8 mouse cellular contexts compared by ENCODE assay signal in the genomic region with DNA sequence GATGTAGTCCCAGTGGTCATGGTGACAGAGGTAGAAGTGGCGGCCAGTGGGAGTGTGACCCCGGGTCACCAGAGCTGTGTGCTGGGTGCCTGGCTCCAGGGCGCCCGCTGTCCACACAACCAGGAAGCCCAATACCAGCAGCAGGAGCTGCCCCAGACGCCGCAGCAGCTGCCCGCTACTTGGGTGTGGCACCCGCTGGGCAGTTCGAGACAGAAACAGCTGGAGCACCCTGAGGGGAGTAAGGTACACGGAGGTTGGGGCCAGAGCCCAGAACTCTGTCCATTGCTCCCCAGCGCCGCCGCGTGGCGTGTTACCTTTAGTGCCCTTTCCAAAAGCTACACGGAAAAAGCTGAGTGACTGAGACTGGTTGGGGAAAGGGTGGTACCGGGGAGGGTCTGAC. TPM values are rescaled to one million over a fixed set of nuclear protein-coding genes. Genes with fewer than 3 reads are reported as not detected.
A peak's percentile ranks its signal among the peaks of the same experiment; 100 is the strongest.
DNase-seq lines count a peak whose midpoint lies in the region; ATAC-seq lines count a peak whose summit lies in the region.

No protein-coding gene starts in this region.

- no peak overlapping the region for H3K9ac ChIP-seq in kidney, embryonic 14.5 days (ENCODE audit: low read depth, low read length)
- no peak overlapping the region for H3K9ac ChIP-seq in liver, embryonic 15.5 days

- no peak for ATAC-seq in kidney, embryonic 14.5 days (ENCODE audit: low FRiP score, low TSS enrichment)
- no peak for ATAC-seq in liver, embryonic 15.5 days (ENCODE audit: insufficient read depth)

- no peaks in the 10 kb centered on the region for H3K36me3 ChIP-seq in kidney, embryonic 14.5 days (ENCODE audit: control insufficient read depth, insufficient read depth, low read length)
- no peaks in the 10 kb centered on the region for H3K36me3 ChIP-seq in liver, embryonic 15.5 days (replicated peaks)

- H3K4me2 ChIP-seq in kidney, embryonic 14.5 days (replicated peaks; ENCODE audit: low read depth, low read length), result no peak overlapping the region; the same call in 1 of the 2 replicates
- peak overlapping the region; percentile 29; the same call in 1 of the 2 replicates for H3K4me2 ChIP-seq in liver, embryonic 15.5 days

- no peaks in the 10 kb centered on the region for H3K4me1 ChIP-seq in kidney, embryonic 14.5 days (ENCODE audit: control insufficient read depth, insufficient read depth, low read length)
- H3K4me1 ChIP-seq in liver, embryonic 15.5 days (replicated peaks), result peaks cover 6% of the 10 kb centered on the region

- no peak overlapping the region for H3K27ac ChIP-seq in kidney, embryonic 14.5 days (ENCODE audit: low read depth, low read length)
- no peak overlapping the region for H3K27ac ChIP-seq in liver, embryonic 15.5 days (replicated peaks)

- WGBS in kidney, embryonic 14.5 days, result 32% methylated on average over 17 of the region's 17 CpGs
- WGBS in liver, embryonic 15.5 days (ENCODE audit: insufficient replicate concordance), result 20% methylated on average over 17 of the region's 17 CpGs

- DNase-seq in kidney, adult 18-20 months, result peak; percentile 50
- peak; percentile 66 for DNase-seq in adrenal gland, postnatal 14 days
- peak; percentile 26 to 37 for DNase-seq in heart, postnatal 10 days
- peak; percentile 46 to 79 for DNase-seq in spleen, postnatal 4 days (ENCODE audit: low spot score in 2 of 2)
- no peak for DNase-seq in cerebellum, postnatal 4 days (ENCODE audit: low spot score in 2 of 2)
- no peak for DNase-seq in layer of hippocampus, adult 8-10 months (ENCODE audit: low spot score in 2 of 2)

- H3K4me3 ChIP-seq in kidney, embryonic 14.5 days (ENCODE audit: low read length), result no peak overlapping the region
- H3K4me3 ChIP-seq in liver, embryonic 15.5 days (replicated peaks), result no peak overlapping the region; the same call in 1 of the 2 replicates

- H3K9me3 ChIP-seq in kidney, embryonic 14.5 days (ENCODE audit: control insufficient read depth, low read length), result no peaks in the 10 kb centered on the region
- no peaks in the 10 kb centered on the region for H3K9me3 ChIP-seq in liver, embryonic 15.5 days (replicated peaks)

- intact Hi-C loops in heart, postnatal 10 days (cut with DNase I), result no loop called here

- 0 out of 2 replicates have a peak, but pooled peaks cover 3% of the 10 kb centered on the region for H3K27me3 ChIP-seq in kidney, embryonic 14.5 days (ENCODE audit: control insufficient read depth, insufficient read depth, low read length)
- H3K27me3 ChIP-seq in liver, embryonic 15.5 days, result peaks cover 37% of the 10 kb centered on the region

RNA-seq across cellular contexts. Expression of a gene that starts 8.3 kb away (rescaled TPM):
- polyA plus RNA-seq in kidney, embryonic 14.5 days (2014; fragmentation: Nextera tagmentation; extraction: Ambion mirVana), result 0.07 and 0.10 TPM in 2 replicates
- total RNA-seq in adrenal gland, postnatal 14 days (2021), result 2.8 and 3.3 TPM in 2 replicates
- total RNA-seq in heart, postnatal 10 days (2021), result under 1 TPM; 0.02 to 0.05 TPM
- 0.01 TPM in 1 of 2 replicates, not detected in the other for polyA plus RNA-seq in liver, embryonic 15.5 days (2015; fragmentation: Nextera tagmentation; extraction: Ambion mirVana)
- under 1 TPM; 0.14 to 0.59 (median 0.34) TPM for total RNA-seq in layer of hippocampus, adult 8-10 months (2022)

RNA-seq across cellular contexts. Expression of a gene that starts 18.7 kb away (rescaled TPM):
- polyA plus RNA-seq in kidney, embryonic 14.5 days (2014; fragmentation: Nextera tagmentation; extraction: Ambion mirVana), result 2.5 and 3.7 TPM in 2 replicates
- total RNA-seq in adrenal gland, postnatal 14 days (2021), result 18.3 TPM in 2 replicates
- 10 to 100 TPM; 19.9 to 20.2 TPM for total RNA-seq in heart, postnatal 10 days (2021)
- polyA plus RNA-seq in liver, embryonic 15.5 days (2015; fragmentation: Nextera tagmentation; extraction: Ambion mirVana), result 1.1 and 1.3 TPM in 2 replicates
- 10 to 100 TPM; 71.5 to 89.3 (median 79.6) TPM for total RNA-seq in layer of hippocampus, adult 8-10 months (2022)

RNA-seq across cellular contexts. Expression of a gene that starts 28.1 kb away (rescaled TPM):
- polyA plus RNA-seq in kidney, embryonic 14.5 days (2014; fragmentation: Nextera tagmentation; extraction: Ambion mirVana), result 58.4 and 64.8 TPM in 2 replicates
- 43.5 and 46.0 TPM in 2 replicates for total RNA-seq in adrenal gland, postnatal 14 days (2021)
- total RNA-seq in heart, postnatal 10 days (2021), result 10 to 100 TPM; 44.1 to 51.8 TPM
- 21.4 and 24.4 TPM in 2 replicates for polyA plus RNA-seq in liver, embryonic 15.5 days (2015; fragmentation: Nextera tagmentation; extraction: Ambion mirVana)
- 10 to 100 TPM; 23.1 to 32.2 (median 27.4) TPM for total RNA-seq in layer of hippocampus, adult 8-10 months (2022)

Comparison
In these comparisons a context has a peak if more than half of its experiments do, and no peak if none do; other contexts are left out.
1. DNase-seq: peak in kidney, adult 18-20 months (single experiment), adrenal gland, postnatal 14 days (single experiment), heart, postnatal 10 days (2 of 2) and spleen, postnatal 4 days (2 of 2); none in cerebellum, postnatal 4 days (0 of 2) and layer of hippocampus, adult 8-10 months (0 of 2).